22 mouse cellular contexts compared by ENCODE assay signal in genomic region chr1:140432039-140432438, GRCm38 (mm10).
DNase-seq lines count a peak whose midpoint lies in the region; ATAC-seq and TF ChIP-seq lines count a peak whose summit lies in the region.
"Had no signal": no experiment of that assay in that cellular context is flagged by ENCODE, and none has a peak within 500 bp of the region (broad histone marks: within the 10 kb centered on the region; RNA-seq: fewer than 3 reads in every experiment).

No protein-coding gene starts in this region.

- no peak for DNase-seq in kidney, adult 2 months
- no peak for DNase-seq in kidney, postnatal 10 days
- no peak for DNase-seq in stomach, postnatal 0 days (ENCODE audit: low spot score)
- no peak for DNase-seq in left cerebral cortex, adult 11 months (ENCODE audit: low spot score)
- DNase-seq: adrenal gland, adult 8-10 months; adrenal gland, postnatal 14 days; adrenal gland, postnatal 36 days; cerebellum, adult 11-12 months; cerebellum, adult 2 months; cerebellum, adult 9-10 months; cerebellum, postnatal 10 days; cerebellum, postnatal 25 days had no signal

- H3K9ac ChIP-seq in midbrain, embryonic 12.5 days (replicated peaks), result no peak overlapping the region
- no peak overlapping the region for H3K9ac ChIP-seq in midbrain, embryonic 16.5 days (ENCODE audit: low read depth, low read length)
- no peak overlapping the region for H3K9ac ChIP-seq in stomach, embryonic 14.5 days (replicated peaks; ENCODE audit: low read depth, low read length)
- no peak overlapping the region for H3K9ac ChIP-seq in stomach, postnatal 0 days (ENCODE audit: low read length)
- H3K9ac ChIP-seq: embryonic facial prominence, embryonic 12.5 days; forebrain, embryonic 13.5 days; forebrain, embryonic 15.5 days had no signal

- H3K4me3 ChIP-seq in kidney, adult 2 months (ENCODE audit: insufficient read depth, low read depth, low read length), result no peak overlapping the region
- no peak overlapping the region for H3K4me3 ChIP-seq in midbrain, embryonic 12.5 days
- H3K4me3 ChIP-seq in midbrain, embryonic 16.5 days (ENCODE audit: low read depth, low read length), result no peak overlapping the region
- no peak overlapping the region for H3K4me3 ChIP-seq in stomach, embryonic 14.5 days (ENCODE audit: low read depth, low read length)
- H3K4me3 ChIP-seq in stomach, postnatal 0 days (ENCODE audit: low read depth, low read length), result no peak overlapping the region
- H3K4me3 ChIP-seq: embryonic facial prominence, embryonic 10.5 days; embryonic facial prominence, embryonic 12.5 days; forebrain, embryonic 13.5 days; forebrain, embryonic 15.5 days had no signal

- no peaks in the 10 kb centered on the region for H3K36me3 ChIP-seq in kidney, adult 2 months (ENCODE audit: control insufficient read depth, insufficient read depth, low read length)
- H3K36me3 ChIP-seq in midbrain, embryonic 12.5 days, result no peaks in the 10 kb centered on the region
- no peaks in the 10 kb centered on the region for H3K36me3 ChIP-seq in midbrain, embryonic 16.5 days (ENCODE audit: control insufficient read depth, insufficient read depth, low read length)
- H3K36me3 ChIP-seq in stomach, embryonic 14.5 days (ENCODE audit: control insufficient read depth, insufficient read depth, low read length), result no peaks in the 10 kb centered on the region
- no peaks in the 10 kb centered on the region for H3K36me3 ChIP-seq in stomach, postnatal 0 days (ENCODE audit: control insufficient read depth, insufficient read depth, low read length)
- H3K36me3 ChIP-seq: embryonic facial prominence, embryonic 10.5 days; embryonic facial prominence, embryonic 12.5 days; forebrain, embryonic 15.5 days; G1E had no signal

- TF ChIP-seq POLR2A in kidney, adult 2 months (IDR thresholded peaks at IDR 0.05; ENCODE audit: low read depth, low read length), result no peak

- H3K9me3 ChIP-seq in midbrain, embryonic 12.5 days, result no peaks in the 10 kb centered on the region
- H3K9me3 ChIP-seq in midbrain, embryonic 16.5 days (replicated peaks; ENCODE audit: control insufficient read depth, low read length, poor library complexity, severe bottlenecking), result no peaks in the 10 kb centered on the region
- no peaks in the 10 kb centered on the region for H3K9me3 ChIP-seq in stomach, embryonic 14.5 days (ENCODE audit: control insufficient read depth, low read depth, low read length)
- H3K9me3 ChIP-seq in stomach, postnatal 0 days (ENCODE audit: control insufficient read depth, low read length), result no peaks in the 10 kb centered on the region
- H3K9me3 ChIP-seq: embryonic facial prominence, embryonic 10.5 days; embryonic facial prominence, embryonic 12.5 days; forebrain, embryonic 13.5 days; forebrain, embryonic 15.5 days had no signal

- H3K27me3 ChIP-seq in kidney, adult 2 months (replicated peaks; ENCODE audit: control insufficient read depth, insufficient read depth, low read length), result no peaks in the 10 kb centered on the region
- no peaks in the 10 kb centered on the region for H3K27me3 ChIP-seq in midbrain, embryonic 12.5 days
- no peaks in the 10 kb centered on the region for H3K27me3 ChIP-seq in midbrain, embryonic 16.5 days (ENCODE audit: control insufficient read depth, insufficient read depth, low read depth, low read length)
- no peaks in the 10 kb centered on the region for H3K27me3 ChIP-seq in stomach, embryonic 14.5 days (ENCODE audit: control insufficient read depth, insufficient read depth, low read length)
- no peaks in the 10 kb centered on the region for H3K27me3 ChIP-seq in stomach, postnatal 0 days (ENCODE audit: control insufficient read depth, insufficient read depth, low read length)
- H3K27me3 ChIP-seq: embryonic facial prominence, embryonic 12.5 days; forebrain, embryonic 13.5 days; forebrain, embryonic 15.5 days had no signal

- ATAC-seq in midbrain, embryonic 12.5 days (ENCODE audit: low FRiP score, low read depth), result 0 out of 2 replicates have a peak, but pooled peaks have one; percentile 49
- no peak for ATAC-seq in midbrain, embryonic 16.5 days
- ATAC-seq in stomach, embryonic 14.5 days (ENCODE audit: insufficient number of reproducible peaks, insufficient read depth, low FRiP score, low read depth), result peak; percentile 18; the same call in 1 of the 2 replicates
- ATAC-seq in stomach, postnatal 0 days (ENCODE audit: low FRiP score, low TSS enrichment), result no peak
- ATAC-seq: activated CD4-positive, CD25-positive, alpha-beta regulatory T cell, adult 4 months; forebrain, embryonic 13.5 days; forebrain, embryonic 15.5 days; Patski had no signal

- H3K4me1 ChIP-seq in kidney, adult 2 months (ENCODE audit: control insufficient read depth, insufficient read depth, low read length), result no peaks in the 10 kb centered on the region
- H3K4me1 ChIP-seq in midbrain, embryonic 12.5 days, result no peaks in the 10 kb centered on the region
- H3K4me1 ChIP-seq in midbrain, embryonic 16.5 days (ENCODE audit: control insufficient read depth, insufficient read depth, low read length), result no peaks in the 10 kb centered on the region
- H3K4me1 ChIP-seq in stomach, embryonic 14.5 days (ENCODE audit: control insufficient read depth, insufficient read depth, low read length), result no peaks in the 10 kb centered on the region
- H3K4me1 ChIP-seq in stomach, postnatal 0 days (replicated peaks; ENCODE audit: control insufficient read depth, insufficient read depth), result no peaks in the 10 kb centered on the region
- H3K4me1 ChIP-seq: embryonic facial prominence, embryonic 10.5 days; embryonic facial prominence, embryonic 12.5 days; forebrain, embryonic 13.5 days; forebrain, embryonic 15.5 days had no signal

- H3K27ac ChIP-seq in kidney, adult 2 months (ENCODE audit: insufficient read depth, low read depth, low read length), result 0 out of 2 replicates have a peak overlapping the region, but pooled peaks have one; percentile 5
- H3K27ac ChIP-seq in midbrain, embryonic 12.5 days (replicated peaks), result no peak overlapping the region
- no peak overlapping the region for H3K27ac ChIP-seq in midbrain, embryonic 16.5 days (ENCODE audit: low read length)
- no peak overlapping the region for H3K27ac ChIP-seq in stomach, embryonic 14.5 days (ENCODE audit: low read length)
- H3K27ac ChIP-seq in stomach, postnatal 0 days (replicated peaks), result no peak overlapping the region
- H3K27ac ChIP-seq: embryonic facial prominence, embryonic 10.5 days; embryonic facial prominence, embryonic 12.5 days; forebrain, embryonic 13.5 days; forebrain, embryonic 15.5 days had no signal

- 57% methylated on average over 1 of the region's 1 CpGs for WGBS in kidney, adult 2 months
- WGBS in midbrain, embryonic 12.5 days, result 70% methylated on average over 1 of the region's 1 CpGs
- 76% methylated on average over 1 of the region's 1 CpGs for WGBS in midbrain, embryonic 16.5 days
- WGBS in stomach, embryonic 14.5 days, result 68% methylated on average over 1 of the region's 1 CpGs
- 62% methylated on average over 1 of the region's 1 CpGs for WGBS in stomach, postnatal 0 days

- no peak for TF ChIP-seq EP300 in stomach, postnatal 0 days (optimal IDR thresholded peaks at IDR 0.05)

- TF ChIP-seq CTCF in kidney, adult 2 months (conservative IDR thresholded peaks at IDR 0.05; ENCODE audit: insufficient read depth, insufficient read length, low read depth, low read length), result no peak
- TF ChIP-seq CTCF in stomach, postnatal 0 days (IDR thresholded peaks at IDR 0.05; ENCODE audit: low read depth), result no peak

- no peak overlapping the region for H3K4me2 ChIP-seq in midbrain, embryonic 12.5 days (replicated peaks)
- H3K4me2 ChIP-seq in midbrain, embryonic 16.5 days (ENCODE audit: low read length), result no peak overlapping the region
- H3K4me2 ChIP-seq in stomach, embryonic 14.5 days (replicated peaks; ENCODE audit: low read depth, low read length), result no peak overlapping the region
- no peak overlapping the region for H3K4me2 ChIP-seq in stomach, postnatal 0 days (replicated peaks; ENCODE audit: low read depth)
- H3K4me2 ChIP-seq: embryonic facial prominence, embryonic 12.5 days; forebrain, embryonic 13.5 days; forebrain, embryonic 15.5 days had no signal

Comparison
In these comparisons a context has a peak if more than half of its experiments do, and no peak if none do; other contexts are left out.
1. ATAC-seq: peak in midbrain, embryonic 12.5 days (single experiment) and stomach, embryonic 14.5 days (single experiment); none in midbrain, embryonic 16.5 days (single experiment) and stomach, postnatal 0 days (single experiment).